Mouse (Mus musculus): Measurements from ENCODE around the gene Cdk14.

DNA sequence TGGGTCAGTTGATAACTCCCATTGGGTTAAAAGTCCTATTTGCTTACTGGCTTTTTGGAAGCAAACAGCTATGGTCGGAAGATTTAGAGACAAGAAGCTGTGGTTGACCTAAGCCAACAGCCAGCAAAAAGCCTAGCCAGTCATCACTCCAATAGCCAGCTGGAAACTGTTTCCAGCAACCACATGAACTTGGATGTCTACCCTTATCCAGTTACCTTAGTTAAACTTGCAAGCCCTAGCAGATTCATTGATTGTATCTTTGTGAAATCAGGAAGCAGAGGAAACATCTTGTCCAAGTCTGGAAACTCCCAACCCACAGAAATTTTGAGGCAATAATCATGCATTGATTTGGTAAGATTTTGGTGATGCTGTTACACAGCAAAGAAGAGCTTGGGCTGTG is 458.5 kb downstream of the Cdk14 start:
- TF ChIP-seq CTCF (IDR thresholded peaks at IDR 0.05) = no peak
- TF ChIP-seq EP300 (IDR thresholded peaks at IDR 0.05) = no peak
